Mouse (Mus musculus) limb, embryonic 14.5 days (tissue): ENCODE measurements around the gene Ppp1r15a. TPM values are rescaled to one million over a fixed set of nuclear protein-coding genes. Genes with fewer than 3 reads are reported as not detected.
A peak's percentile ranks its signal among the peaks of the same experiment; 100 is the strongest.

Source experiments
- ATAC-seq: fragments of 200-750 bp; cut with Nextera tagmentation; 2 replicates; pipeline ENCODE4 v1.8.0; 2017; ENCODE audit warnings: low read depth, moderate number of reproducible peaks, moderate TSS enrichment; ENCODE audit not compliant: low FRiP score
- DNase-seq: peaks from one replicate; pipeline ENCODE4 v3.0.0-alpha.2; 2015; ENCODE audit warnings: low spot score
- H3K27ac ChIP-seq: fragments of 300-500 bp; sonication (generic); replicated peaks from 2 replicates; pipeline ENCODE4 v1.5.1; 2014; ENCODE audit warnings: low read depth, mild to moderate bottlenecking, low read length, moderate library complexity, mixed read lengths
- H3K27me3 ChIP-seq: fragments of 300-500 bp; sonication (generic); 2 replicates; pipeline ENCODE4 v1.6.1; 2014; ENCODE audit warnings: low read length, mixed read lengths; ENCODE audit not compliant: control insufficient read depth, insufficient read depth
- H3K36me3 ChIP-seq: fragments of 300-500 bp; sonication (generic); 2 replicates; pipeline ENCODE4 v1.6.1; 2014; ENCODE audit warnings: mild to moderate bottlenecking, low read length, moderate library complexity, mixed read lengths; ENCODE audit not compliant: control insufficient read depth, insufficient read depth
- H3K4me1 ChIP-seq: fragments of 300-500 bp; sonication (generic); 2 replicates; pipeline ENCODE4 v1.6.1; 2014; ENCODE audit warnings: antibody characterized with exemption, low read length, mixed read lengths; ENCODE audit not compliant: control insufficient read depth, insufficient read depth
- H3K4me2 ChIP-seq: fragments of 300-500 bp; sonication (generic); replicated peaks from 2 replicates; pipeline ENCODE4 v1.6.1; 2014; ENCODE audit warnings: low read depth, mild to moderate bottlenecking, low read length, moderate library complexity; ENCODE audit not compliant: severe bottlenecking
- H3K4me3 ChIP-seq: fragments of 300-500 bp; sonication (generic); replicated peaks from 2 replicates; pipeline ENCODE4 v1.5.1; 2014; ENCODE audit warnings: low read length
- H3K9ac ChIP-seq: fragments of 300-500 bp; sonication (generic); 2 replicates; pipeline ENCODE4 v1.6.1; 2014; ENCODE audit warnings: mild to moderate bottlenecking, low read depth, low read length, moderate library complexity; ENCODE audit not compliant: severe bottlenecking
- H3K9me3 ChIP-seq: fragments of 300-500 bp; sonication (generic); 2 replicates; pipeline ENCODE4 v1.6.1; 2016; ENCODE audit warnings: low read length; ENCODE audit not compliant: control insufficient read depth
- POLR2A ChIP-seq: fragments of 200-500 bp; IDR thresholded peaks from 2 replicates; pipeline ENCODE4 v1.8.0; 2012; ENCODE audit warnings: inconsistent platforms, mild to moderate bottlenecking, moderate library complexity, borderline replicate concordance; ENCODE audit not compliant: insufficient read depth, insufficient read length; ENCODE audit errors: extremely low read depth
- WGBS: fragments of 180-500 bp; shearing (Covaris S2); extraction: QIAGEN DNeasy Blood & Tissue Kit; methylation state at CpG from one replicate; pipeline ENCODE4 v1.1.7; 2014; 5-methylcytosine and 5-hydroxymethylcytosine counted together
- polyA plus RNA-seq, 2 experiments: library from polyadenylated mRNA; depleted of rRNA in 1 of 2; stranded (reverse) in 1 of 2; unstranded in 1 of 2; fragments of >200 nt; fragmentation: Nextera tagmentation in 1 of 2; extraction: Ambion mirVana in 1 of 2; gene quantifications; 2 replicates each; pipeline versions ENCODE4 v1.2.1 to v1.2.3; 2012 to 2014

The Ppp1r15a gene
- polyA plus RNA-seq, 2 experiments, result 22.1 to 27.5 TPM

DNA sequence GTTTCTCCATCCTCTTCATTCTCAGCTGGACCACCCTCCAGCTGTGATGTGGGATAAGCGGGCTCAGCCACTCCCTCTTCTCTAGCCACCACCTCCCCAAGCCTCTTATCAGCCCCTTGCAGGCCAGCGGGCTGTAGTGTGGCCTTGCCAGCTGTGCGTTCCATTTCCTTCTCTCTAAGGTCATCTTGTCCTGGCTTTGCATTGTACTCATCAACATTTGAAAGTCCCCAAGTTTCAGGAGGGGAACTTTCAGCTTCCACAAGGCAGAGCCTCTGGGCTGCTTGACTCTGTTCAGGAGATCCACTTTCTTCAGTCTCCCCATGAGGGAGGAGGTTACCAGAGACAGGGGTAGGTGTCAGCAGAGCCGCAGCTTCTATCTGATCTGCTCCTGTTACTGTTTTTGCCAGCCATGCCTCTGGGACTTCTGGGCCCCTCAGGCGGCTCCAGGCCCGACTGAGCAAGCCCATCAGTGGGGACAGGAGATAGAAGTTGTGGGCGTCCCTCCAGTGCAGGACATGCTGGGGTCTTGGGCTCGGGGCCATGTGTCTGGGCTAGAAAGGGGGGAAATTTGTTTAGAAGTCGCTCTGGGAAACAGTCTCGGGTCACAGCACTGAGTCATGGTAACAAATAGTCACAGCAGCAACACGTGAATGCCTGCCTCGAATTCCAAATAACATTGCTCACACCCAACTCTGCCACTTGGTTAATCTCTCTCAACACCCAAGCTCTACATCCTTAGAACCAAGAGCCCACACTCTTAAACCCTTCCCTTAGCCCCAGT is 1.0 kb downstream of the Ppp1r15a start:
- Histone ChIP-seq H3K9ac (peak overlapping the region; percentile 91), H3K4me1 (peaks cover 19% of the 10 kb centered on the region), H3K4me2 (peak overlapping the region; percentile 79), H3K36me3 (peaks cover 15% of the 10 kb centered on the region), H3K27me3 (no peaks in the 10 kb centered on the region), H3K4me3 (peak overlapping the region; percentile 82), H3K27ac (peak overlapping the region; percentile 95; the same call in 1 of the 2 replicates), H3K9me3 (no peaks in the 10 kb centered on the region)
- DNase-seq, result no peak
- whole genome bisulfite sequencing, result 21% methylated on average over 12 of the region's 12 CpGs
- no peak for ATAC-seq
- no peak for TF ChIP-seq POLR2A

DNA sequence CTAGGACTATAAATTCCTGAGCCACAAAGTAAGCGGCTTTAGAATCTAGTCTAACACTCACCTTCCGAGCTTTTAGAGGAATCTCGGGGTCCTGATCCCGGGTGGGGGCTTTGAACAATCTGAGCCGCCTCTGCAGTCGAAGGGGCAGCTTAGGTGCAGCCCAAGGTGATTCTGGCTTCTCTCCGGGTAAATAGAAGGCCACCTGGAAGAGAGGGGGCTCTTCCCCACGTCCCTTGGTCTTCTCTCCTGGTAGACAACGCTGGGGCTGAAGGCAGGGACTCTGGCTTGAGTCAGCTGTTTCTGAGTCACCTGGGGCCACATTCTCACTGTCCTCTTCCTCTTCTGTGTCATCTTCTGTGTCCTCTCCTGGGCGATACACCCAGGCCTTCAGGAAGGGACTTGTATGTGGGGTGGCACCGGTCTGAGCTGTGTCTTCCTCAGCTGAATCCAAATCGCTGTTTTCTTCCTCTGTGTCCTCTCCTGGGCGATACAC is 2.3 kb downstream of the Ppp1r15a start:
- ATAC-seq (no peak), DNase-seq (no peak)
- Histone ChIP-seq H3K36me3 (peaks cover 15% of the 10 kb centered on the region), H3K4me2 (peak overlapping the region; percentile 26), H3K4me3 (0 out of 2 replicates have a peak overlapping the region, but pooled peaks have one; percentile 4), H3K9ac (peak overlapping the region; percentile 32; the same call in 1 of the 2 replicates), H3K9me3 (no peaks in the 10 kb centered on the region), H3K4me1 (peaks cover 16% of the 10 kb centered on the region), H3K27ac (no peak overlapping the region), H3K27me3 (no peaks in the 10 kb centered on the region)
- TF ChIP-seq POLR2A, result no peak
- WGBS, result 82% methylated on average over 12 of the region's 13 CpGs

DNA sequence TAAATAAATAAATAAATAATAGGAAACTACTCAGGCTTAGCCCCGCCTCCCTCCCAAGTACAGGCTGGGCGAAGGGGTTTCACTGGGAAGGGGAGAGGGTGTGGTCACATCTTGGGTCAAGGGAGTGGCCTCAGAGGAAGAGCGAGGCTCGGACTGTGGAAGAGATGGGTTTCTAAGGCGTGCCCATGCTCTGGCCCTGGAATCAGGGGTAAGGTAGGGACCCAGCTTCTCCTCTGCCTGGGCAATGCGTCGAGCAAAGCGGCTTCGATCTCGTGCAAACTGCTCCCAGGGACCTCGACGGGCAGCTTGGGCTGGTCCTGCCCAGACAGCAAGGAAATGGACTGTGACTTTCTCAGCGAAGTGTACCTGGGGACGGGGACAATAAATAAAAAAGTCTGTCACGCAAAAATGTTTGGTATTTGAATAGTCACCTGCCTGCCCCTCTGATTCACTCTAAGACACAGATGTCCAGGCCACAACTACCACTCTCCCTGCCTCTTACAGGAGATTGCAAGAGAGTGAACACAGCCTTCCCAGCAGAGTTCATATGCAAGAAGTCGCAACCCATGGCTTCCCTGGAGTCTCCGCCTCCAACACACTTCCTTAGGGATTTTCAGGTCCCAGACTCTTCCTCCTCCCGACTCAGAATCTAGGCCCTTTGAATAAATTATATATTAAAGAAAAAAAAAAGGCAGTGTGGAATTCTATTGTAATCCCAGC is 3.0 kb downstream of the Ppp1r15a start:
- Histone ChIP-seq H3K9ac (peak overlapping the region; percentile 32; the same call in 1 of the 2 replicates), H3K4me3 (0 out of 2 replicates have a peak overlapping the region, but pooled peaks have one; percentile 4), H3K27me3 (no peaks in the 10 kb centered on the region), H3K36me3 (peaks cover 15% of the 10 kb centered on the region), H3K9me3 (no peaks in the 10 kb centered on the region), H3K27ac (no peak overlapping the region), H3K4me2 (0 out of 2 replicates have a peak overlapping the region, but pooled peaks have one; percentile 1), H3K4me1 (peaks cover 16% of the 10 kb centered on the region)
- 66% methylated on average over 18 of the region's 18 CpGs for WGBS
- DNase-seq (no peak), ATAC-seq (no peak)
- no peak for TF ChIP-seq POLR2A

DNA sequence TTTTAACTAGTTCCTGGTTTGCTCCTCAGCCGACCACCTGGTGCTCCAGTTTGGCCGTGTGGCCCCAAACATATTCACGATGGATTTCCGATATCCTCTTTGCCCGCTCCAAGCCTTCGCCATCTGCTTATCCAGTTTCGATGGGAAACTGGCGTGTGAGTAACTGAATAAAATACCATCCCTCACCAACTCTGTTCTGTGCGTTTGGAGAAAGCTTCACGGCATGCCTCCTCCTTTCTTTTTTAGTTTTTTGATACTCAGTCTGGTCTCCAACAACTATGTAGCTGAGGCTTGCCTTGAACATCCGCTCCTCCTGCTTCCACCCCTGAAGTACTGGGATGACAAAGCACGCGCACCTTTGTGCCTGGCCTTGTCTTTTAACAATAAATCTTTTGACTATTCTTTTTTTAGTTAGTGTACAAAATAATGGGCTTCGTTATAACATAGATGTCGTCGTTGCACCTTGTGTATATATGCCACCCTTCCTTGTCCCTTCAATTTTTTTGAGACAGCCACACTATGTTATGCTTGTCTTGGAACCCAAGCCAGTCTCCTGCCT is 3.8 kb downstream of the Ppp1r15a start:
- WGBS, result 56% methylated on average over 16 of the region's 16 CpGs

DNA sequence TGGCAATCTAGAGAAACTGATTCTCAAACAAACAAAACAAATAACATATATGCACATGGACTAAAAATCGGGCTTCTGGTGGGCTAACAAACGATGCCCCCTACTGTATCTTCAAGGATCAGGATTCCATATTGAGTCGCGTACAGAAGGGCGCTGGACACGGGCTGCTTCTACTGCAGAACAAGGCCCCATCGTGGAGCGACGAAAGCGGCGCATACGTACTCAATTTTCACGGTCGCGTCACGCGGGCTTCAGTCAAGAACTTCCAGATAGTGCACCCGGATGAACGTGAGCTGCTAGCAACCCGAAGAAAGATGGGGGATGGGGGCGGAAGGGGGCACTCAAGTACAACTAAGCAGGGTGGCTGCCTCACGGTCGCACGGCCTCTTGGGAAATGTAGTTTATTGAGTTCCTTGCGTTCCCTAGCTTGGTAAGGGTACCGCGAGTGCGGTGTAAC is 4.3 kb downstream of the Ppp1r15a start:
- ATAC-seq (peak; percentile 66; the same call in 1 of the 2 replicates), DNase-seq (peak; percentile 94)
- peak overlapping the region; percentile 50 for H3K4me2 ChIP-seq
- H3K9me3 ChIP-seq, result no peaks in the 10 kb centered on the region
- no peaks in the 10 kb centered on the region for H3K27me3 ChIP-seq
- WGBS, result under 1% methylated on average over 28 of the region's 28 CpGs
- peak overlapping the region; percentile 39 for H3K4me3 ChIP-seq
- peaks cover 15% of the 10 kb centered on the region for H3K36me3 ChIP-seq
- 0 out of 2 replicates have a peak, but pooled peaks have one; percentile 14 for TF ChIP-seq POLR2A
- H3K9ac ChIP-seq, result peak overlapping the region; percentile 50
- H3K27ac ChIP-seq, result peak overlapping the region; percentile 70
- H3K4me1 ChIP-seq, result peaks cover 16% of the 10 kb centered on the region

More for the DNA sequence above, 3.8 kb downstream of the Ppp1r15a start:
- ATAC-seq, result no peak
- Histone ChIP-seq H3K4me3 (peak overlapping the region; percentile 39), H3K4me2 (peak overlapping the region; percentile 50), H3K27ac (no peak overlapping the region), H3K9ac (0 out of 2 replicates have a peak overlapping the region, but pooled peaks have one; percentile 50), H3K9me3 (no peaks in the 10 kb centered on the region), H3K4me1 (peaks cover 16% of the 10 kb centered on the region), H3K36me3 (peaks cover 15% of the 10 kb centered on the region), H3K27me3 (no peaks in the 10 kb centered on the region)
- TF ChIP-seq POLR2A, result no peak
- DNase-seq, result no peak
